Mouse (Mus musculus) skeletal muscle tissue, adult 2 months (tissue): ENCODE data around the gene Pacrg.
A peak's percentile ranks its signal among the peaks of the same experiment; 100 is the strongest.

Experiments used
- DNase-seq: peaks from one replicate; pipeline ENCODE4 v3.0.0-alpha.2; 2012; ENCODE audit warnings: low read depth, low spot score

Gene Pacrg

GRCm38 (mm10) chr17:10744709-10745461, 95.2 kb downstream of the Pacrg start:
- peak; percentile 56 for DNase-seq

GRCm38 (mm10) chr17:10740083-10740482, 100.0 kb downstream of the Pacrg start:
- no peak for DNase-seq

GRCm38 (mm10) chr17:10737966-10738365, 102.1 kb downstream of the Pacrg start:
- no peak for DNase-seq

GRCm38 (mm10) chr17:10734733-10735132, 105.4 kb downstream of the Pacrg start:
- no peak for DNase-seq

- DNase-seq: no peak
Measured at GRCm38 (mm10) chr17:10732303-10733048, 107.6 kb downstream of the Pacrg start.

GRCm38 (mm10) chr17:10724853-10725252, 115.3 kb downstream of the Pacrg start:
- peak; percentile 15 for DNase-seq

- DNase-seq: no peak
Measured at GRCm38 (mm10) chr17:10721562-10721961, 118.5 kb downstream of the Pacrg start.

GRCm38 (mm10) chr17:10717148-10717547, 123.0 kb downstream of the Pacrg start:
- DNase-seq: no peak

- DNase-seq: peak; percentile 36
Measured at GRCm38 (mm10) chr17:10702781-10703180, 137.3 kb downstream of the Pacrg start.

GRCm38 (mm10) chr17:10698041-10698440, 142.1 kb downstream of the Pacrg start:
- no peak for DNase-seq

GRCm38 (mm10) chr17:10695421-10695820, 144.7 kb downstream of the Pacrg start:
- no peak for DNase-seq

GRCm38 (mm10) chr17:10677098-10677497, 163.0 kb downstream of the Pacrg start:
- no peak for DNase-seq

GRCm38 (mm10) chr17:10675536-10675935, 164.6 kb downstream of the Pacrg start:
- DNase-seq: no peak

GRCm38 (mm10) chr17:10675048-10675447, 165.1 kb downstream of the Pacrg start:
- no peak for DNase-seq

- no peak for DNase-seq
Measured at GRCm38 (mm10) chr17:10661294-10661693, 178.8 kb downstream of the Pacrg start.

- DNase-seq: no peak
Measured at GRCm38 (mm10) chr17:10643604-10644003, 196.5 kb downstream of the Pacrg start.

- no peak for DNase-seq
Measured at GRCm38 (mm10) chr17:10639816-10640215, 200.3 kb downstream of the Pacrg start.

GRCm38 (mm10) chr17:10635955-10636470, 204.1 kb downstream of the Pacrg start:
- no peak for DNase-seq

GRCm38 (mm10) chr17:10635470-10635869, 204.6 kb downstream of the Pacrg start:
- no peak for DNase-seq

GRCm38 (mm10) chr17:10635046-10635445, 205.1 kb downstream of the Pacrg start:
- no peak for DNase-seq

GRCm38 (mm10) chr17:10633769-10634168, 206.3 kb downstream of the Pacrg start:
- DNase-seq: no peak

GRCm38 (mm10) chr17:10628240-10628639, 211.9 kb downstream of the Pacrg start:
- no peak for DNase-seq

- no peak for DNase-seq
Measured at GRCm38 (mm10) chr17:10627476-10627875, 212.6 kb downstream of the Pacrg start.
